Mouse (Mus musculus) gastrocnemius, postnatal 4 days (tissue): Measurements from ENCODE around the gene Actn3. TPM values are rescaled to one million over a fixed set of nuclear protein-coding genes. Genes with fewer than 3 reads are reported as not detected.
A peak's percentile ranks its signal among the peaks of the same experiment; 100 is the strongest.
"Not testable (repeated sequence)": the region's sequence is repeated elsewhere in the genome, so short reads cannot be mapped to it uniquely, and the experiment has no call there.

Experiments
- DNase-seq, 2 experiments: peaks; one replicate each; pipeline ENCODE4 v3.0.0; 2021 to 2022; ENCODE audit warnings: low spot score in 2 of 2, mixed read lengths in 2 of 2
- long read RNA-seq, 2 experiments: library from polyadenylated mRNA; stranded (forward); transcript quantifications; one replicate each; pipeline ENCODE4 v2.0.0; 2021
- total RNA-seq, 2 experiments: library from RNA; stranded (reverse); gene quantifications; 2 replicates each; pipeline ENCODE4 v1.2.3; 2021

Actn3 gene
- 1,000 to 10,000 TPM; 1,624 to 1,725 TPM for total RNA-seq
- long read RNA-seq, experiment 1, transcript Actn3-201 (21 exons, 2,887 nt) = major isoform, 1,607 of 1,858 reads
- long read RNA-seq, experiment 1, partial matches to known transcripts = 155 of 1,858 reads
- long read RNA-seq, experiment 1, other reads (novel, unspliced or antisense) = 93 of 1,858 reads
- long read RNA-seq, experiment 2, transcript Actn3-201 (21 exons, 2,887 nt) = major isoform, 2,036 of 2,366 reads
- long read RNA-seq, experiment 2, partial matches to known transcripts = 197 of 2,366 reads
- long read RNA-seq, experiment 2, other reads (novel, unspliced or antisense) = 131 of 2,366 reads

- peak in 1 of 2 experiments; percentile 41 for DNase-seq
These were observed at the start of gene Actn3 for GRCm38 (mm10) chr19:4877785-4878184. Gene Actn3, minus strand, starts transcription at chr19:4877909.

GRCm38 (mm10) chr19:4925121-4925860, 47.6 kb upstream of the Actn3 start:
- no peak for DNase-seq

GRCm38 (mm10) chr19:4919652-4920051, 41.9 kb upstream of the Actn3 start:
- DNase-seq = no peak

GRCm38 (mm10) chr19:4916827-4917226, 39.1 kb upstream of the Actn3 start:
- no peak for DNase-seq

GRCm38 (mm10) chr19:4915924-4916603, 38.4 kb upstream of the Actn3 start:
- no peak for DNase-seq

GRCm38 (mm10) chr19:4909376-4909775, 31.7 kb upstream of the Actn3 start:
- DNase-seq = no peak

GRCm38 (mm10) chr19:4908107-4908506, 30.4 kb upstream of the Actn3 start:
- no peak for DNase-seq

GRCm38 (mm10) chr19:4905979-4906794, 28.5 kb upstream of the Actn3 start, which contains the start of gene Bbs1:
Gene Bbs1, minus strand, starts transcription at chr19:4906628.
- peak; percentile 57 to 81 for DNase-seq

- DNase-seq = no peak
These were observed 22.2 kb upstream of the Actn3 start for GRCm38 (mm10) chr19:4899888-4900287.

- no peak for DNase-seq
These were observed 21.3 kb upstream of the Actn3 start for GRCm38 (mm10) chr19:4898972-4899371.

GRCm38 (mm10) chr19:4896780-4897520, 19.2 kb upstream of the Actn3 start:
- no peak for DNase-seq

GRCm38 (mm10) chr19:4891798-4892197, 14.1 kb upstream of the Actn3 start:
- DNase-seq = no peak

- no peak for DNase-seq
These were observed 12.1 kb upstream of the Actn3 start for GRCm38 (mm10) chr19:4889791-4890190.

- DNase-seq = no peak
These were observed 6.3 kb upstream of the Actn3 start for GRCm38 (mm10) chr19:4883961-4884360.

- DNase-seq = no peak
These were observed 1.6 kb upstream of the Actn3 start for GRCm38 (mm10) chr19:4879324-4879703.

- DNase-seq = peak; percentile 90 to 94
These were observed 955 bp upstream of the Actn3 start, which contains the start of gene Zdhhc24 for GRCm38 (mm10) chr19:4878405-4879323. Gene Zdhhc24, plus strand, starts transcription at chr19:4878668.

GRCm38 (mm10) chr19:4876755-4877154, 954 bp downstream of the Actn3 start:
- no peak for DNase-seq

- no peak for DNase-seq
These were observed 1.5 kb downstream of the Actn3 start for GRCm38 (mm10) chr19:4876241-4876640.

- DNase-seq = not testable (repeated sequence)
These were observed 3.1 kb downstream of the Actn3 start for GRCm38 (mm10) chr19:4874613-4875012.
